Mouse (Mus musculus) kidney, embryonic 16.5 days (tissue): Measurements from ENCODE around the gene Anapc1. TPM values are rescaled to one million over a fixed set of nuclear protein-coding genes. Genes with fewer than 3 reads are reported as not detected.

ENCODE experiments used
- ATAC-seq: fragments of 200-750 bp; cut with Nextera tagmentation; 2 replicates; pipeline ENCODE4 v1.8.0; 2017; ENCODE audit warnings: moderate TSS enrichment; ENCODE audit not compliant: low FRiP score, low TSS enrichment
- H3K27ac ChIP-seq: fragments of 300-500 bp; sonication (generic); 2 replicates; pipeline ENCODE4 v1.5.1; 2014; ENCODE audit warnings: low read length
- H3K27me3 ChIP-seq: fragments of 300-500 bp; sonication (generic); 2 replicates; pipeline ENCODE4 v1.6.1; 2014; ENCODE audit warnings: low read length, control low read depth, mixed read lengths; ENCODE audit not compliant: insufficient read depth
- H3K36me3 ChIP-seq: fragments of 300-500 bp; sonication (generic); 2 replicates; pipeline ENCODE4 v1.6.1; 2014; ENCODE audit warnings: low read length, control low read depth, mixed read lengths; ENCODE audit not compliant: insufficient read depth
- H3K4me1 ChIP-seq: fragments of 300-500 bp; sonication (generic); 2 replicates; pipeline ENCODE4 v1.6.1; 2014; ENCODE audit warnings: low read length, control low read depth, mixed read lengths; ENCODE audit not compliant: insufficient read depth
- H3K4me2 ChIP-seq: fragments of 300-500 bp; sonication (generic); replicated peaks from 2 replicates; pipeline ENCODE4 v1.6.1; 2014; ENCODE audit warnings: low read depth, low read length
- H3K4me3 ChIP-seq: fragments of 300-500 bp; sonication (generic); 2 replicates; pipeline ENCODE4 v1.5.1; 2014; ENCODE audit warnings: mild to moderate bottlenecking, low read length
- H3K9ac ChIP-seq: fragments of 300-500 bp; sonication (generic); replicated peaks from 2 replicates; pipeline ENCODE4 v1.6.1; 2014; ENCODE audit warnings: low read length
- H3K9me3 ChIP-seq: fragments of 300-500 bp; sonication (generic); 2 replicates; pipeline ENCODE4 v1.6.1; 2016; ENCODE audit warnings: low read length, control low read depth
- WGBS: fragments of 180-500 bp; shearing (Covaris S2); extraction: QIAGEN DNeasy Blood & Tissue Kit; methylation state at CpG from one replicate; pipeline ENCODE4 v1.1.7; 2014; 5-methylcytosine and 5-hydroxymethylcytosine counted together
- polyA plus RNA-seq: library from polyadenylated mRNA; unstranded; fragments of >200 nt; fragmentation: Nextera tagmentation; extraction: Ambion mirVana; gene quantifications from 2 replicates; pipeline ENCODE4 v1.2.1, GENCODE M21; 2015

Gene Anapc1
- polyA plus RNA-seq, result 62.1 and 65.9 TPM in 2 replicates

- H3K4me2 ChIP-seq, result peak within 1 kb of the TSS; percentile 75
- peaks cover 14% of the 10 kb centered on the region for H3K36me3 ChIP-seq
- peak within 1 kb of the TSS; percentile 84 for H3K27ac ChIP-seq
- H3K4me3 ChIP-seq, result peak within 1 kb of the TSS; percentile 90
- WGBS, result under 1% methylated on average over 55 of the region's 58 CpGs
- H3K4me1 ChIP-seq, result peaks cover 15% of the 10 kb centered on the region
- H3K27me3 ChIP-seq, result no peaks in the 10 kb centered on the region
- ATAC-seq, result peak; percentile 97
- H3K9me3 ChIP-seq, result no peaks in the 10 kb centered on the region
- H3K9ac ChIP-seq, result peak within 1 kb of the TSS; percentile 93
Observed at GRCm38 (mm10) chr2:128686921-128687557, at the start of gene Anapc1. Gene Anapc1, minus strand, starts transcription at chr2:128687391.

GRCm38 (mm10) chr2:128735089-128735488 lies 47.9 kb upstream of the Anapc1 start:
- WGBS, result 61% methylated on average over 3 of the region's 3 CpGs
- H3K27ac ChIP-seq, result no peak overlapping the region

GRCm38 (mm10) chr2:128731951-128732350 lies 44.8 kb upstream of the Anapc1 start:
- H3K27me3 ChIP-seq, result no peaks in the 10 kb centered on the region
- no peaks in the 10 kb centered on the region for H3K36me3 ChIP-seq
- no peak overlapping the region for H3K27ac ChIP-seq
- ATAC-seq, result no peak
- peaks cover 11% of the 10 kb centered on the region; the same call in 1 of the 2 replicates for H3K4me1 ChIP-seq
- no peak overlapping the region for H3K9ac ChIP-seq
- H3K4me2 ChIP-seq, result no peak overlapping the region
- H3K4me3 ChIP-seq, result no peak overlapping the region
- no peaks in the 10 kb centered on the region for H3K9me3 ChIP-seq
- WGBS, result 77% methylated on average over 1 of the region's 1 CpGs

More at GRCm38 (mm10) chr2:128735089-128735488, 47.9 kb upstream of the Anapc1 start:
- H3K4me1 ChIP-seq, result no peaks in the 10 kb centered on the region
- H3K9me3 ChIP-seq, result no peaks in the 10 kb centered on the region
- H3K27me3 ChIP-seq, result no peaks in the 10 kb centered on the region
- H3K36me3 ChIP-seq, result no peaks in the 10 kb centered on the region
- H3K9ac ChIP-seq, result no peak overlapping the region
- ATAC-seq, result no peak
- H3K4me2 ChIP-seq, result no peak overlapping the region
- H3K4me3 ChIP-seq, result no peak overlapping the region

- H3K9ac ChIP-seq, result no peak overlapping the region
- no peaks in the 10 kb centered on the region for H3K9me3 ChIP-seq
- no peak for ATAC-seq
- H3K4me3 ChIP-seq, result no peak overlapping the region
- H3K27ac ChIP-seq, result no peak overlapping the region
- 54% methylated on average over 10 of the region's 10 CpGs for WGBS
- H3K4me1 ChIP-seq, result peaks cover 11% of the 10 kb centered on the region; the same call in 1 of the 2 replicates
- H3K4me2 ChIP-seq, result no peak overlapping the region
- no peaks in the 10 kb centered on the region for H3K36me3 ChIP-seq
- no peaks in the 10 kb centered on the region for H3K27me3 ChIP-seq
Observed at GRCm38 (mm10) chr2:128731514-128731913, 44.3 kb upstream of the Anapc1 start.

- Histone ChIP-seq H3K4me2 (no peak overlapping the region), H3K4me3 (no peak overlapping the region), H3K9ac (no peak overlapping the region), H3K9me3 (no peaks in the 10 kb centered on the region), H3K27ac (no peak overlapping the region), H3K27me3 (no peaks in the 10 kb centered on the region), H3K36me3 (no peaks in the 10 kb centered on the region), H3K4me1 (peaks cover 11% of the 10 kb centered on the region; the same call in 1 of the 2 replicates)
- 32% methylated on average over 7 of the region's 7 CpGs for WGBS
- no peak for ATAC-seq
Observed at GRCm38 (mm10) chr2:128729141-128729540, 42.0 kb upstream of the Anapc1 start.

GRCm38 (mm10) chr2:128728066-128728465 lies 40.9 kb upstream of the Anapc1 start:
- Histone ChIP-seq H3K36me3 (no peaks in the 10 kb centered on the region), H3K4me1 (peaks cover 11% of the 10 kb centered on the region; the same call in 1 of the 2 replicates), H3K27me3 (no peaks in the 10 kb centered on the region), H3K4me3 (no peak overlapping the region), H3K9ac (no peak overlapping the region), H3K4me2 (no peak overlapping the region), H3K27ac (no peak overlapping the region), H3K9me3 (no peaks in the 10 kb centered on the region)
- WGBS, result 83% methylated on average over 4 of the region's 4 CpGs
- no peak for ATAC-seq

GRCm38 (mm10) chr2:128727552-128727951 lies 40.4 kb upstream of the Anapc1 start:
- Histone ChIP-seq H3K36me3 (no peaks in the 10 kb centered on the region), H3K27me3 (no peaks in the 10 kb centered on the region), H3K27ac (no peak overlapping the region), H3K9ac (no peak overlapping the region), H3K4me1 (peaks cover 11% of the 10 kb centered on the region; the same call in 1 of the 2 replicates), H3K4me2 (no peak overlapping the region), H3K9me3 (no peaks in the 10 kb centered on the region), H3K4me3 (no peak overlapping the region)
- no peak for ATAC-seq
- 54% methylated on average over 3 of the region's 3 CpGs for WGBS

- ATAC-seq, result no peak
- no peaks in the 10 kb centered on the region for H3K27me3 ChIP-seq
- H3K4me1 ChIP-seq, result peaks cover 11% of the 10 kb centered on the region; the same call in 1 of the 2 replicates
- H3K9me3 ChIP-seq, result no peaks in the 10 kb centered on the region
- 70% methylated on average over 7 of the region's 7 CpGs for WGBS
- no peak overlapping the region for H3K4me2 ChIP-seq
- H3K36me3 ChIP-seq, result no peaks in the 10 kb centered on the region
- H3K4me3 ChIP-seq, result no peak overlapping the region
- H3K27ac ChIP-seq, result 0 out of 2 replicates have a peak overlapping the region, but pooled peaks have one; percentile 9
- no peak overlapping the region for H3K9ac ChIP-seq
Observed at GRCm38 (mm10) chr2:128726626-128727025, 39.4 kb upstream of the Anapc1 start.

- no peaks in the 10 kb centered on the region for H3K27me3 ChIP-seq
- H3K9me3 ChIP-seq, result peaks cover 3% of the 10 kb centered on the region; the same call in 1 of the 2 replicates
- no peaks in the 10 kb centered on the region for H3K36me3 ChIP-seq
- H3K4me2 ChIP-seq, result no peak overlapping the region
- no peak overlapping the region for H3K9ac ChIP-seq
- no peak for ATAC-seq
- H3K27ac ChIP-seq, result 0 out of 2 replicates have a peak overlapping the region, but pooled peaks have one; percentile 9
- no peak overlapping the region for H3K4me3 ChIP-seq
- peaks cover 11% of the 10 kb centered on the region; the same call in 1 of the 2 replicates for H3K4me1 ChIP-seq
- 78% methylated on average over 5 of the region's 5 CpGs for WGBS
Observed at GRCm38 (mm10) chr2:128726067-128726466, 38.9 kb upstream of the Anapc1 start.

GRCm38 (mm10) chr2:128722106-128722710 lies 35.0 kb upstream of the Anapc1 start:
- H3K27ac ChIP-seq, result peak overlapping the region; percentile 65; the same call in 1 of the 2 replicates
- whole genome bisulfite sequencing, result 79% methylated on average over 5 of the region's 5 CpGs
- no peak overlapping the region for H3K9ac ChIP-seq
- H3K27me3 ChIP-seq, result no peaks in the 10 kb centered on the region
- 0 out of 2 replicates have a peak, but pooled peaks have one; percentile 67 for ATAC-seq
- H3K4me2 ChIP-seq, result no peak overlapping the region
- no peak overlapping the region for H3K4me3 ChIP-seq
- peaks cover 4% of the 10 kb centered on the region; the same call in 1 of the 2 replicates for H3K9me3 ChIP-seq
- H3K36me3 ChIP-seq, result no peaks in the 10 kb centered on the region
- no peaks in the 10 kb centered on the region for H3K4me1 ChIP-seq
